ENCODE assay signal across 8 mouse cellular contexts in the genomic region with DNA sequence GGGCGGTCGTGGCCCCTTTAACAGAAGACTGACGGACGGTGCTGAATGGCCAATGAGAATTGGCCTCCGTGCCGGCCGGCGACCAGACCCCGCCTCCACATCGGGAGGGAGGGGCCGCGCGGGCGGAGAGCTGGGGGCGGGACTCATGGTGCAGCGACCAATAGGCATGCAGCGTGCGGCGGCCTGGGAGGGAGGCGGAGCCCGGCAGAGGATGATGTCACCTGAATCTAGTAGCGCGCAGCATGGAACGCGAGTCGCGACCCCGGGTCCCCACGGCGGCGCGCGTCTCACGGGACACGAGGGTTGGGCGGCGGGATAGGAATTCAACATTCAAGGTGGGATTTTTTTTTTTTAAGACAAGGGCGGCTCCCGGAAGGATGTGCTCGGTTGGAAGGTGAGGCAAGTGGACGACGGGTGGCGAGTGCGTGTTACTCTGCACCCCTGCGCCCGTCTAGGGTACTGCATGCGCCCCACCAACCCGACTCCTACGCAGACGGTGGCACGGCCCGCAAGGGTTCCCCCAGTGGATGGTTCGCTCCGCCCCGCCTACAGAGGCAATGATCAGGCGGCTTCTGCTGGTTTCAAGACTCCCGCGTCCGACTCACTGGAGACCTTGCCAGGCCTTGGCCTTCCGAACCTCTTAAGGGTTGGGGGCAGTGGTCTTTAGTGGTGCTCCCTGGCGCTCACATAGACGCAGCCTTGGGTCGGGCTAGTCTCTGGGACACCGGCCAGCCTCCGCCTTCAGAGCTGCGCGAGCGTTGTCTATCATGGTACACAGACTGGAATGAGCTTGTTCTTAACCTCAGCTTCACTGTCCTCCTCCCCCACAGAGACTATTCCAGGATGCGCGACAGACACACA. TPM values are rescaled to one million over a fixed set of nuclear protein-coding genes. Genes with fewer than 3 reads are reported as not detected.
A peak's percentile ranks its signal among the peaks of the same experiment; 100 is the strongest.
DNase-seq lines count a peak whose midpoint lies in the region; ATAC-seq lines count a peak whose summit lies in the region.

No protein-coding gene starts in this region.

- peaks cover 4% of the 10 kb centered on the region; the same call in 1 of the 2 replicates for H3K36me3 ChIP-seq in intestine, embryonic 14.5 days (ENCODE audit: control insufficient read depth, insufficient read depth, low read length)

- H3K4me2 ChIP-seq in intestine, embryonic 14.5 days (ENCODE audit: low read length), result peak overlapping the region; percentile 99

- peaks cover 49% of the 10 kb centered on the region for H3K27me3 ChIP-seq in intestine, embryonic 14.5 days (replicated peaks; ENCODE audit: control insufficient read depth, insufficient read depth, low read length)

- H3K27ac ChIP-seq in intestine, embryonic 14.5 days (ENCODE audit: low read depth), result peak overlapping the region; percentile 47; the same call in 1 of the 2 replicates

- peaks cover 20% of the 10 kb centered on the region; the same call in 1 of the 2 replicates for H3K4me1 ChIP-seq in intestine, embryonic 14.5 days (replicated peaks; ENCODE audit: control insufficient read depth, insufficient read depth, low read length)

- H3K9me3 ChIP-seq in intestine, embryonic 14.5 days (ENCODE audit: control insufficient read depth, low read length), result no peaks in the 10 kb centered on the region

- H3K9ac ChIP-seq in intestine, embryonic 14.5 days (ENCODE audit: low read length), result peak overlapping the region; percentile 56

- peak; percentile 76 for ATAC-seq in intestine, embryonic 14.5 days (replicated peaks; ENCODE audit: low FRiP score, low TSS enrichment, low read depth)

- peak; percentile 98 to 99 for DNase-seq in adrenal gland, adult (ENCODE audit: inconsistent age in 2 of 2, low spot score in 1 of 2)
- peak; percentile 96 for DNase-seq in embryo, embryonic 10.5 days (ENCODE audit: low spot score)
- peak; percentile 96 for DNase-seq in gastrocnemius, postnatal 25 days
- peak; percentile 99 for DNase-seq in intestine, embryonic 14.5 days (ENCODE audit: low spot score)
- peak; percentile 98 to 99 for DNase-seq in left cerebral cortex, postnatal 14 days (ENCODE audit: low spot score in 2 of 2)
- peak; percentile 97 for DNase-seq in mesoderm, embryonic 11.5 days (ENCODE audit: low read depth, low spot score)
- peak; percentile 98 for DNase-seq in right cerebral cortex, postnatal 36 days (ENCODE audit: low spot score in 2 of 2)
- peak; percentile 97 for DNase-seq in yolk sac, embryonic 10.5 days (ENCODE audit: low spot score)

- under 1% methylated on average over 69 of the region's 70 CpGs for WGBS in intestine, embryonic 14.5 days

- intact Hi-C loops in left cerebral cortex, postnatal 14 days (cut with DNase I), result loop anchor here (5.0 kb wide), 1 partner anchor 65 kb away; no protein-coding TSS in a partner anchor

- H3K4me3 ChIP-seq in intestine, embryonic 14.5 days (ENCODE audit: low read depth, low read length), result peak overlapping the region; percentile 52

RNA-seq across cellular contexts. Expression of gene Ppfia3, which starts 0.4 kb away (rescaled TPM):
- under 1 TPM; 0.18 to 0.38 TPM for total RNA-seq in gastrocnemius, postnatal 25 days (2021)
- 5.5 and 5.8 TPM in 2 replicates for polyA plus RNA-seq in intestine, embryonic 14.5 days (2014; fragmentation: Nextera tagmentation; extraction: Ambion mirVana)
- 100 to 1,000 TPM; 159 to 168 TPM for total RNA-seq in left cerebral cortex, postnatal 14 days (2021)

RNA-seq across cellular contexts. Expression of gene Lin7b, which starts 3.1 kb away (rescaled TPM):
- total RNA-seq in gastrocnemius, postnatal 25 days (2021), result under 1 TPM in 1 of 2 experiments, not detected in 1; 0.67 TPM
- polyA plus RNA-seq in intestine, embryonic 14.5 days (2014; fragmentation: Nextera tagmentation; extraction: Ambion mirVana), result 3.0 and 3.2 TPM in 2 replicates
- total RNA-seq in left cerebral cortex, postnatal 14 days (2021), result 100 to 1,000 TPM; 198 to 216 TPM

RNA-seq across cellular contexts. Expression of gene Snrnp70, which starts 28.3 kb away (rescaled TPM):
- 10 to 100 TPM; 76.1 to 78.0 TPM for total RNA-seq in gastrocnemius, postnatal 25 days (2021)
- 77.1 and 86.0 TPM in 2 replicates for polyA plus RNA-seq in intestine, embryonic 14.5 days (2014; fragmentation: Nextera tagmentation; extraction: Ambion mirVana)
- 100 to 1,000 TPM; 373 to 398 TPM for total RNA-seq in left cerebral cortex, postnatal 14 days (2021)

RNA-seq across cellular contexts. Expression of gene Hrc, which starts 32.2 kb away (rescaled TPM):
- 100 to 1,000 TPM; 812 to 910 TPM for total RNA-seq in gastrocnemius, postnatal 25 days (2021)
- 0.58 and 0.63 TPM in 2 replicates for polyA plus RNA-seq in intestine, embryonic 14.5 days (2014; fragmentation: Nextera tagmentation; extraction: Ambion mirVana)
- 1 to 10 TPM in 1 of 2 experiments, under 1 TPM in 1; 0.99 to 1.2 TPM for total RNA-seq in left cerebral cortex, postnatal 14 days (2021)

RNA-seq across cellular contexts. Expression of gene Trpm4, which starts 33.7 kb away (rescaled TPM):
- total RNA-seq in gastrocnemius, postnatal 25 days (2021), result 10 to 100 TPM; 17.0 to 18.3 TPM
- polyA plus RNA-seq in intestine, embryonic 14.5 days (2014; fragmentation: Nextera tagmentation; extraction: Ambion mirVana), result 18.7 and 21.3 TPM in 2 replicates
- total RNA-seq in left cerebral cortex, postnatal 14 days (2021), result 10 to 100 TPM; 19.5 to 21.3 TPM

Comparison
In these comparisons a context has a peak if more than half of its experiments do, and no peak if none do; other contexts are left out.
1. Peak in every context shown above with its lines: DNase-seq, ATAC-seq, H3K4me3 ChIP-seq and H3K27ac ChIP-seq.
2. RNA of gene Ppfia3, which starts 0.4 kb away (total RNA-seq): 159 to 168 TPM in left cerebral cortex, postnatal 14 days; 0.18 to 0.38 TPM in gastrocnemius, postnatal 25 days; every median in the first group is over 100 times any median in the second.
3. RNA of gene Lin7b, which starts 3.1 kb away (total RNA-seq): 198 to 216 TPM in left cerebral cortex, postnatal 14 days; 0.67 TPM in gastrocnemius, postnatal 25 days; every median in the first group is over 100 times any median in the second.
4. RNA of gene Snrnp70, which starts 28.3 kb away (total RNA-seq): 373 to 398 TPM in left cerebral cortex, postnatal 14 days; 76.1 to 78.0 TPM in gastrocnemius, postnatal 25 days; every median in the first group is over 4 times any median in the second.